Mouse (Mus musculus) liver, embryonic 15.5 days (tissue): ENCODE data around the gene Crbn. TPM values are rescaled to one million over a fixed set of nuclear protein-coding genes. Genes with fewer than 3 reads are reported as not detected.

Experiments used
- ATAC-seq: fragments of 200-750 bp; cut with Nextera tagmentation; 2 replicates; pipeline ENCODE4 v1.8.0; 2017; ENCODE audit warnings: moderate number of reproducible peaks, mild to moderate bottlenecking, moderate library complexity; ENCODE audit not compliant: insufficient read depth
- H3K27ac ChIP-seq: fragments of 300-500 bp; sonication (generic); replicated peaks from 2 replicates; pipeline ENCODE4 v1.5.1; 2015; ENCODE audit warnings: mild to moderate bottlenecking, inconsistent platforms
- H3K27me3 ChIP-seq: fragments of 300-500 bp; sonication (generic); 2 replicates; pipeline ENCODE4 v1.6.1; 2015; ENCODE audit warnings: mild to moderate bottlenecking, inconsistent platforms
- H3K36me3 ChIP-seq: fragments of 300-500 bp; sonication (generic); replicated peaks from 2 replicates; pipeline ENCODE4 v1.6.1; 2015; ENCODE audit warnings: moderate library complexity, mild to moderate bottlenecking, inconsistent platforms
- H3K4me1 ChIP-seq: fragments of 300-500 bp; sonication (generic); replicated peaks from 2 replicates; pipeline ENCODE4 v1.6.1; 2015; ENCODE audit warnings: inconsistent platforms
- H3K4me2 ChIP-seq: fragments of 300-500 bp; sonication (generic); 2 replicates; pipeline ENCODE4 v1.6.1; 2015; ENCODE audit warnings: moderate library complexity, mild to moderate bottlenecking, inconsistent platforms
- H3K4me3 ChIP-seq: fragments of 300-500 bp; sonication (generic); replicated peaks from 2 replicates; pipeline ENCODE4 v1.5.1; 2015; ENCODE audit warnings: mild to moderate bottlenecking, inconsistent platforms
- H3K9ac ChIP-seq: fragments of 300-500 bp; sonication (generic); 2 replicates; pipeline ENCODE4 v1.6.1; 2015; ENCODE audit warnings: moderate library complexity, mild to moderate bottlenecking, inconsistent platforms
- H3K9me3 ChIP-seq: fragments of 300-500 bp; sonication (generic); replicated peaks from 2 replicates; pipeline ENCODE4 v1.6.1; 2016; ENCODE audit warnings: inconsistent platforms
- WGBS: fragments of 180-500 bp; shearing (Covaris S2); methylation state at CpG from one replicate; pipeline ENCODE4 v1.1.7; 2015; ENCODE audit warnings: mixed read lengths; ENCODE audit not compliant: insufficient replicate concordance; 5-methylcytosine and 5-hydroxymethylcytosine counted together
- polyA plus RNA-seq: library from polyadenylated mRNA; unstranded; fragments of >200 nt; fragmentation: Nextera tagmentation; extraction: Ambion mirVana; gene quantifications from 2 replicates; pipeline ENCODE4 v1.2.1, GENCODE M21; 2015

Gene Crbn
- polyA plus RNA-seq, 1 experiment from 2014 or later: 21.1 TPM

DNA sequence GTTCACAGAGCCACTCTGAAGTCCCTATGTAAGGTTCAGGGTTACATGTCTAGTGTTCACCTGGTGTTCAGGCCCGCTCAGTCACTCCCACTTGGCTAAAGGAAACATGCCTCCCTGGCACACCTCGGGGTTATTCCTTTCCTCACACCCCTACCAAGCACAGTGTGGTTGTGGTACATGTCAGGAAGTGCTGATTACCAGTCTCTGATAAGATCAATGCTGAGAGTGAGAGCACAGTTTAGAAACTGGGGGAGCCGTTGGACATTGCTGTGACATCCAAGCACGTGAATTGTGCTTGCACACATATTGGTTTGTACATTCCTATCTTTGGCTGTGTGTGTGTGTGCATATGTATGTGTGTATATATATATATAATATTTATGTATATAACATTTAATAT lies 67.3 kb downstream of the Crbn start:
- Histone ChIP-seq H3K4me2 (no peak overlapping the region), H3K27me3 (no peaks in the 10 kb centered on the region), H3K36me3 (no peaks in the 10 kb centered on the region), H3K4me3 (no peak overlapping the region), H3K27ac (no peak overlapping the region), H3K9me3 (no peaks in the 10 kb centered on the region), H3K4me1 (no peaks in the 10 kb centered on the region), H3K9ac (no peak overlapping the region)
- 33% methylated on average over 4 of the region's 4 CpGs for WGBS
- no peak for ATAC-seq

Other genes starting within 250 kb of the Crbn start
- 0.05 TPM in 2 replicates for gene Il5ra, start 51.0 kb downstream of the Crbn start, polyA plus RNA-seq
- 26.4 and 28.3 TPM in 2 replicates for gene Trnt1, start 31.0 kb downstream of the Crbn start, polyA plus RNA-seq